Mouse (Mus musculus): ENCODE results near the gene Ms4a12. TPM values are rescaled to one million over a fixed set of nuclear protein-coding genes. Genes with fewer than 3 reads are reported as not detected.

Gene Ms4a12
- polyA plus RNA-seq, 1 experiment from 2014 or later, result not detected

DNA sequence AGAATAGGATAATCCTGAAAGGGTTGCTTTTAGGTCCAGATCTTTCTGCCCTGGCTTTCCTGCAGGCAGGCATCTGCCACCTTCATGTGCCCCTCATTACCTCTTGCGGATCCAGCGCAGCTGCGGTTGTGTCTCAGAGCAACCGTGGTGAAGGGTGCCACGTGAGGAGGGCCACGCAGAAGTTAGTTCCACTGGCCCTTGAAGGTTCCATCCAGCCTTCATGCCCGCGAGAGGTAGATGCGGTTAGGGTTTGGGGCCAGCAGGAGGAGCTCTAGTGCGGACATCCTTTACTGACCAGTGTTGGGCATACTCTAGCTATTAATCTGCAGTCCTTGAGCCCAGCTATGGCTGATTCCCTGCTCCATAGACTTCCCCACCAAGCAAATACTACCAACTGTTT lies 67.1 kb downstream of the Ms4a12 start, which contains the start of gene 1700025F22Rik:
1700025F22Rik (minus strand) TSS at position 149 of the 400 bp plus-strand sequence.
- DNase-seq (ENCODE audit: low spot score) (no peak), ATAC-seq (no peak)
- no peak within 1 kb of the TSS for H3K4me2 ChIP-seq (ENCODE audit: low read length)
- H3K4me1 ChIP-seq (ENCODE audit: control insufficient read depth, insufficient read depth, low read length), result no peaks in the 10 kb centered on the region
- H3K36me3 ChIP-seq (ENCODE audit: control insufficient read depth, insufficient read depth, low read length), result no peaks in the 10 kb centered on the region
- H3K27me3 ChIP-seq (replicated peaks; ENCODE audit: control insufficient read depth, insufficient read depth, low read length), result no peaks in the 10 kb centered on the region
- no peak within 1 kb of the TSS for H3K9ac ChIP-seq (ENCODE audit: low read length)
- no peak within 1 kb of the TSS for H3K4me3 ChIP-seq (ENCODE audit: low read depth, low read length)
- 31% methylated on average over 10 of the region's 10 CpGs for WGBS
- no peak within 1 kb of the TSS for H3K27ac ChIP-seq (ENCODE audit: low read depth, low read length)
- H3K9me3 ChIP-seq (replicated peaks; ENCODE audit: control insufficient read depth, low read length), result no peaks in the 10 kb centered on the region

Other genes starting within 250 kb of the Ms4a12 start
- 0.25 TPM in 1 of 2 replicates, not detected in the other for gene Ms4a15, start 239.2 kb downstream of the Ms4a12 start, polyA plus RNA-seq (2014; fragmentation: Nextera tagmentation; extraction: Ambion mirVana)
- gene Ms4a18, start 214.4 kb downstream of the Ms4a12 start, polyA plus RNA-seq (2014; fragmentation: Nextera tagmentation; extraction: Ambion mirVana), result not detected in 2 replicates
- not detected in 2 replicates for gene Ms4a8a, start 151.3 kb downstream of the Ms4a12 start, polyA plus RNA-seq (2014; fragmentation: Nextera tagmentation; extraction: Ambion mirVana)
- gene 1700017D01Rik, start 101.6 kb downstream of the Ms4a12 start, polyA plus RNA-seq (2014; fragmentation: Nextera tagmentation; extraction: Ambion mirVana), result not detected in 2 replicates
- gene 1700025F22Rik, start 67.1 kb downstream of the Ms4a12 start, polyA plus RNA-seq (2014; fragmentation: Nextera tagmentation; extraction: Ambion mirVana), result not detected in 2 replicates
- not detected in 2 replicates for gene Ms4a13, start 35.7 kb downstream of the Ms4a12 start, polyA plus RNA-seq (2014; fragmentation: Nextera tagmentation; extraction: Ambion mirVana)
- not detected in 2 replicates for gene Ms4a1, start 33.8 kb upstream of the Ms4a12 start, polyA plus RNA-seq (2014; fragmentation: Nextera tagmentation; extraction: Ambion mirVana)
- not detected in 2 replicates for gene Ms4a5, start 51.4 kb upstream of the Ms4a12 start, polyA plus RNA-seq (2014; fragmentation: Nextera tagmentation; extraction: Ambion mirVana)
- not detected in 2 replicates for gene Ms4a14, start 82.0 kb upstream of the Ms4a12 start, polyA plus RNA-seq (2014; fragmentation: Nextera tagmentation; extraction: Ambion mirVana)
- gene Ms4a7, start 103.7 kb upstream of the Ms4a12 start, polyA plus RNA-seq (2014; fragmentation: Nextera tagmentation; extraction: Ambion mirVana), result 2.4 and 3.1 TPM in 2 replicates
- 0.46 and 0.57 TPM in 2 replicates for gene Ms4a4a, start 143.1 kb upstream of the Ms4a12 start, polyA plus RNA-seq (2014; fragmentation: Nextera tagmentation; extraction: Ambion mirVana)
- not detected in 2 replicates for gene Ms4a4c, start 172.3 kb upstream of the Ms4a12 start, polyA plus RNA-seq (2014; fragmentation: Nextera tagmentation; extraction: Ambion mirVana)
- gene Ms4a4b, start 211.1 kb upstream of the Ms4a12 start, polyA plus RNA-seq (2014; fragmentation: Nextera tagmentation; extraction: Ambion mirVana), result not detected in 2 replicates
- gene Ms4a6c, start 236.9 kb upstream of the Ms4a12 start, polyA plus RNA-seq (2014; fragmentation: Nextera tagmentation; extraction: Ambion mirVana), result 1.6 and 2.3 TPM in 2 replicates

All from forebrain, embryonic 14.5 days (tissue).